Mouse (Mus musculus): Measurements from ENCODE around the gene Bglap2. TPM values are rescaled to one million over a fixed set of nuclear protein-coding genes. Genes with fewer than 3 reads are reported as not detected.

Bglap2 gene
- polyA plus RNA-seq, 1 experiment from 2014 or later = not detected

- Histone ChIP-seq H3K4me2 (ENCODE audit: low read depth, low read length) (no peak overlapping the region), H3K9ac (replicated peaks; ENCODE audit: low read length) (no peak overlapping the region), H3K9me3 (replicated peaks; ENCODE audit: control insufficient read depth, low read length) (no peaks in the 10 kb centered on the region), H3K27me3 (ENCODE audit: control insufficient read depth, insufficient read depth, low read length) (no peaks in the 10 kb centered on the region), H3K27ac (replicated peaks; ENCODE audit: low read depth, low read length) (no peak overlapping the region), H3K4me1 (ENCODE audit: control insufficient read depth, insufficient read depth, low read length) (no peaks in the 10 kb centered on the region), H3K4me3 (ENCODE audit: low read depth, low read length) (no peak overlapping the region), H3K36me3 (replicated peaks; ENCODE audit: control insufficient read depth, insufficient read depth, low read depth, low read length) (peaks cover 5% of the 10 kb centered on the region)
- 81% methylated on average over 6 of the region's 6 CpGs for WGBS
- DNase-seq (ENCODE audit: low spot score) = no peak
- no peak for ATAC-seq (replicated peaks; ENCODE audit: insufficient number of reproducible peaks, low FRiP score, low TSS enrichment, low read depth)
Observed at GRCm38 (mm10) chr3:88418016-88418415, 39.5 kb upstream of the Bglap2 start.

GRCm38 (mm10) chr3:88415668-88416067 is 37.2 kb upstream of the Bglap2 start:
- Histone ChIP-seq H3K4me1 (ENCODE audit: control insufficient read depth, insufficient read depth, low read length) (no peaks in the 10 kb centered on the region), H3K9ac (replicated peaks; ENCODE audit: low read length) (no peak overlapping the region), H3K9me3 (replicated peaks; ENCODE audit: control insufficient read depth, low read length) (no peaks in the 10 kb centered on the region), H3K36me3 (replicated peaks; ENCODE audit: control insufficient read depth, insufficient read depth, low read depth, low read length) (peaks cover 3% of the 10 kb centered on the region), H3K4me3 (ENCODE audit: low read depth, low read length) (no peak overlapping the region), H3K27me3 (ENCODE audit: control insufficient read depth, insufficient read depth, low read length) (no peaks in the 10 kb centered on the region), H3K27ac (replicated peaks; ENCODE audit: low read depth, low read length) (no peak overlapping the region), H3K4me2 (ENCODE audit: low read depth, low read length) (no peak overlapping the region)
- ATAC-seq (replicated peaks; ENCODE audit: insufficient number of reproducible peaks, low FRiP score, low TSS enrichment, low read depth) = no peak
- DNase-seq (ENCODE audit: low spot score) = no peak
- WGBS = 80% methylated on average over 4 of the region's 4 CpGs

- no peak for ATAC-seq (replicated peaks; ENCODE audit: insufficient number of reproducible peaks, low FRiP score, low TSS enrichment, low read depth)
- Histone ChIP-seq H3K4me1 (ENCODE audit: control insufficient read depth, insufficient read depth, low read length) (no peaks in the 10 kb centered on the region), H3K4me3 (ENCODE audit: low read depth, low read length) (no peak overlapping the region), H3K36me3 (replicated peaks; ENCODE audit: control insufficient read depth, insufficient read depth, low read depth, low read length) (no peaks in the 10 kb centered on the region; the same call in 1 of the 2 replicates), H3K4me2 (ENCODE audit: low read depth, low read length) (no peak overlapping the region), H3K9ac (replicated peaks; ENCODE audit: low read length) (no peak overlapping the region), H3K9me3 (replicated peaks; ENCODE audit: control insufficient read depth, low read length) (no peaks in the 10 kb centered on the region), H3K27ac (replicated peaks; ENCODE audit: low read depth, low read length) (no peak overlapping the region), H3K27me3 (ENCODE audit: control insufficient read depth, insufficient read depth, low read length) (no peaks in the 10 kb centered on the region)
- DNase-seq (ENCODE audit: low spot score) = no peak
- WGBS = 90% methylated on average over 11 of the region's 11 CpGs
Observed at GRCm38 (mm10) chr3:88412636-88413035, 34.1 kb upstream of the Bglap2 start.

- no peak for ATAC-seq (replicated peaks; ENCODE audit: insufficient number of reproducible peaks, low FRiP score, low TSS enrichment, low read depth)
Observed at GRCm38 (mm10) chr3:88411681-88412080, 33.2 kb upstream of the Bglap2 start.

DNA sequence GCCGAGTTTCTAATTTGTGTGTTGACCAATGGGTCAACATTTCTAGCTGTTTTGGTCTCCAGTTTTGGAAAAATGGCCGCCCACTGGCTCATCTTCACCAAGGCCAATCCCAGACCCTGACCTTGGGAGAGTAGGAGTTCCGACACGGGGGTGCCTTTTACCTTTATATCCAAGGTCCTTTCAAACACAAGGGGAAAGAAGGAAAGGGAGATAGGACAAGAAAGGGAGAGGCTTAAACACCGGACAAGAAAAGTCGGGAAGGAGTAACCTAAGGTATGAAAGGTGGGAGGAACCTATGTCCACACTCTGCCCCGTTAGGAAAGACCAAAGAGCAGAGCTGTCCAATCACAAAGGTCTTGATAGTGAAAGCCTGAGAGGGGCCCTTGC is 32.1 kb upstream of the Bglap2 start:
- Histone ChIP-seq H3K9ac (replicated peaks; ENCODE audit: low read length) (peak overlapping the region; percentile 89; the same call in 1 of the 2 replicates), H3K36me3 (replicated peaks; ENCODE audit: control insufficient read depth, insufficient read depth, low read depth, low read length) (no peaks in the 10 kb centered on the region; the same call in 1 of the 2 replicates), H3K4me2 (ENCODE audit: low read depth, low read length) (peak overlapping the region; percentile 71), H3K9me3 (replicated peaks; ENCODE audit: control insufficient read depth, low read length) (no peaks in the 10 kb centered on the region), H3K27ac (replicated peaks; ENCODE audit: low read depth, low read length) (no peak overlapping the region), H3K27me3 (ENCODE audit: control insufficient read depth, insufficient read depth, low read length) (no peaks in the 10 kb centered on the region), H3K4me3 (ENCODE audit: low read depth, low read length) (peak overlapping the region; percentile 72), H3K4me1 (ENCODE audit: control insufficient read depth, insufficient read depth, low read length) (no peaks in the 10 kb centered on the region)
- 25% methylated on average over 7 of the region's 7 CpGs for WGBS
- DNase-seq (ENCODE audit: low spot score) (no peak), ATAC-seq (replicated peaks; ENCODE audit: insufficient number of reproducible peaks, low FRiP score, low TSS enrichment, low read depth) (no peak)

More at GRCm38 (mm10) chr3:88411681-88412080, 33.2 kb upstream of the Bglap2 start:
- H3K27me3 ChIP-seq (ENCODE audit: control insufficient read depth, insufficient read depth, low read length) = no peaks in the 10 kb centered on the region
- no peak overlapping the region for H3K4me2 ChIP-seq (ENCODE audit: low read depth, low read length)
- H3K4me3 ChIP-seq (ENCODE audit: low read depth, low read length) = no peak overlapping the region
- H3K9ac ChIP-seq (replicated peaks; ENCODE audit: low read length) = no peak overlapping the region
- no peaks in the 10 kb centered on the region; the same call in 1 of the 2 replicates for H3K36me3 ChIP-seq (replicated peaks; ENCODE audit: control insufficient read depth, insufficient read depth, low read depth, low read length)
- no peaks in the 10 kb centered on the region for H3K4me1 ChIP-seq (ENCODE audit: control insufficient read depth, insufficient read depth, low read length)
- H3K27ac ChIP-seq (replicated peaks; ENCODE audit: low read depth, low read length) = no peak overlapping the region
- 97% methylated on average over 4 of the region's 4 CpGs for WGBS
- DNase-seq (ENCODE audit: low spot score) = no peak
- no peaks in the 10 kb centered on the region for H3K9me3 ChIP-seq (replicated peaks; ENCODE audit: control insufficient read depth, low read length)

DNA sequence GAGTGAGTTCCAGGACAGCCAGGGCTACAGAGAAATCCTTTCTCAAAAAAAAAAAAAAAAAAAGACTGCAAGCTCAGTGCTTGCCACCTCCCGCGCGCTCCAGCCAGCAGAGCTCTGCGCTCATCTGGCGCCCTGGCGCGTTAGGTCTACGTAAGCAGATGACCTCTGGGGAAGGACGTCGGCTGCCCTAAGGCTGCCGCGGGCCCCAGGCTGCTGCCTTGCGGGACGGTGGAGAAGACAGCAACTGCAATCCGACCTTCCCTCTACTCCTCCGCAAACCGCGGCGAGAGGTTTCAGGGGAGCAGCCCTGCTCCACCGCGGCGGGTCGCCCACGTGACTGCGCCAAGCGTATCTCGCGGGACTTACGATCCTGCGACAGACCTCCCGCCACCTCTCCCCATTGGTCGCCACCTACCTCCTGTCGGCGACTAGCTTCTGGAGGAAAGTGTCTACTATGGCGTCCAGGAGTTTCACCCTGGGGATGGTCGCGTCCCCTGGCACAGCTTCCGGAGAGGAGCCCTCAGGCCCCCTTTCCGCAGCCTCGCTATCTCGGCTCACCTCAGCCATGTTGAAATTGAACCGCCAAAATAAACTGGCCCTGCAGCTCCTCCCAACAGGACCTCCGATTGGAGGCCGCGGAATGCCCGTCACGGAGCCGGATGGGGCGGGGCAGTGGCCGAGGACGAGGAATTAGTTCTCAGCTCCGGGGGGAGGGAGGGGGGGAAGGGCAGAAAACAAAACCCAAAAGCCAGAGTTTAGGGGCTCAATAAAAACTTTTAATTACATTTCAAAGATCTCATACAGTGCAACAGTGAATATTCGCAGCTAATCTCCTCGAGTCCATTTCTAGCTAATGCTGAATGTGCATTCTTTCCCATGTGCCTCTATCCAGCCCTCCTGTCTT is 31.5 kb upstream of the Bglap2 start, which contains the start of gene Pmf1:
Gene Pmf1 (minus strand): TSS at position 591 of the 904 bp plus-strand sequence.
- Histone ChIP-seq H3K4me3 (ENCODE audit: low read depth, low read length) (peak within 1 kb of the TSS; percentile 72), H3K9ac (replicated peaks; ENCODE audit: low read length) (peak within 1 kb of the TSS; percentile 89), H3K27ac (replicated peaks; ENCODE audit: low read depth, low read length) (peak within 1 kb of the TSS; percentile 93), H3K9me3 (replicated peaks; ENCODE audit: control insufficient read depth, low read length) (no peaks in the 10 kb centered on the region), H3K4me2 (ENCODE audit: low read depth, low read length) (peak within 1 kb of the TSS; percentile 71), H3K27me3 (ENCODE audit: control insufficient read depth, insufficient read depth, low read length) (no peaks in the 10 kb centered on the region), H3K36me3 (replicated peaks; ENCODE audit: control insufficient read depth, insufficient read depth, low read depth, low read length) (no peaks in the 10 kb centered on the region), H3K4me1 (ENCODE audit: control insufficient read depth, insufficient read depth, low read length) (no peaks in the 10 kb centered on the region)
- DNase-seq (ENCODE audit: low spot score) = peak; percentile 91
- ATAC-seq (replicated peaks; ENCODE audit: insufficient number of reproducible peaks, low FRiP score, low TSS enrichment, low read depth) = peak; percentile 89
- WGBS = 0% methylated on average over 54 of the region's 54 CpGs

DNA sequence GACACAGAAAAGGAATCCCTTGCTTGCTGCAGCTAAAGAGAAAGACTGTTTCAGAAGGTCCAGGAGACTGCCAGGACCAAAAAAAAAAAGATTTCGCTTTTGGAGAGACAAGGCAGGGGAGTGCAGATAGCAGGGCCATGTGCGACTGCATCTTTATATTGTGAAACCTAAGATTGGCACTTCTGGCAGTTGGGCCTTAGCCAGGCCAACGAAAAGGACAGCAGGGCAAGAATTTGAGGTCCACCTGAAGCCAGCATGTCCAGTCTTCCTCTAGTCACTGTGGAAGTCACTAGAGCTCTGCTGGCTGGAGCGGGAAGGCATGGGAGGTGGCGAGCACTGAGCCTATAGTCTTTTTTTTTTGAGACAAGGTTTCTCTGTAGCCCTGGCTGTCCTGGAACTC is 30.5 kb upstream of the Bglap2 start:
- DNase-seq (ENCODE audit: low spot score) = no peak
- H3K9ac ChIP-seq (replicated peaks; ENCODE audit: low read length) = peak overlapping the region; percentile 89
- no peaks in the 10 kb centered on the region for H3K36me3 ChIP-seq (replicated peaks; ENCODE audit: control insufficient read depth, insufficient read depth, low read depth, low read length)
- H3K9me3 ChIP-seq (replicated peaks; ENCODE audit: control insufficient read depth, low read length) = no peaks in the 10 kb centered on the region
- H3K4me2 ChIP-seq (ENCODE audit: low read depth, low read length) = peak overlapping the region; percentile 71
- no peak overlapping the region for H3K27ac ChIP-seq (replicated peaks; ENCODE audit: low read depth, low read length)
- WGBS = 65% methylated on average over 5 of the region's 5 CpGs
- H3K27me3 ChIP-seq (ENCODE audit: control insufficient read depth, insufficient read depth, low read length) = no peaks in the 10 kb centered on the region
- H3K4me1 ChIP-seq (ENCODE audit: control insufficient read depth, insufficient read depth, low read length) = no peaks in the 10 kb centered on the region
- ATAC-seq (replicated peaks; ENCODE audit: insufficient number of reproducible peaks, low FRiP score, low TSS enrichment, low read depth) = no peak
- peak overlapping the region; percentile 72 for H3K4me3 ChIP-seq (ENCODE audit: low read depth, low read length)

- no peak overlapping the region for H3K9ac ChIP-seq (replicated peaks; ENCODE audit: low read length)
- H3K27ac ChIP-seq (replicated peaks; ENCODE audit: low read depth, low read length) = no peak overlapping the region
- no peaks in the 10 kb centered on the region for H3K9me3 ChIP-seq (replicated peaks; ENCODE audit: control insufficient read depth, low read length)
- H3K4me1 ChIP-seq (ENCODE audit: control insufficient read depth, insufficient read depth, low read length) = no peaks in the 10 kb centered on the region
- ATAC-seq (replicated peaks; ENCODE audit: insufficient number of reproducible peaks, low FRiP score, low TSS enrichment, low read depth) = no peak
- no peak overlapping the region for H3K4me3 ChIP-seq (ENCODE audit: low read depth, low read length)
- no peaks in the 10 kb centered on the region for H3K36me3 ChIP-seq (replicated peaks; ENCODE audit: control insufficient read depth, insufficient read depth, low read depth, low read length)
- no peaks in the 10 kb centered on the region for H3K27me3 ChIP-seq (ENCODE audit: control insufficient read depth, insufficient read depth, low read length)
- WGBS = 61% methylated on average over 7 of the region's 7 CpGs
- no peak overlapping the region for H3K4me2 ChIP-seq (ENCODE audit: low read depth, low read length)
- no peak for DNase-seq (ENCODE audit: low spot score)
Observed at GRCm38 (mm10) chr3:88407529-88407928, 29.0 kb upstream of the Bglap2 start.

Measured in embryonic facial prominence, embryonic 11.5 days (tissue).